In the genomic region with DNA sequence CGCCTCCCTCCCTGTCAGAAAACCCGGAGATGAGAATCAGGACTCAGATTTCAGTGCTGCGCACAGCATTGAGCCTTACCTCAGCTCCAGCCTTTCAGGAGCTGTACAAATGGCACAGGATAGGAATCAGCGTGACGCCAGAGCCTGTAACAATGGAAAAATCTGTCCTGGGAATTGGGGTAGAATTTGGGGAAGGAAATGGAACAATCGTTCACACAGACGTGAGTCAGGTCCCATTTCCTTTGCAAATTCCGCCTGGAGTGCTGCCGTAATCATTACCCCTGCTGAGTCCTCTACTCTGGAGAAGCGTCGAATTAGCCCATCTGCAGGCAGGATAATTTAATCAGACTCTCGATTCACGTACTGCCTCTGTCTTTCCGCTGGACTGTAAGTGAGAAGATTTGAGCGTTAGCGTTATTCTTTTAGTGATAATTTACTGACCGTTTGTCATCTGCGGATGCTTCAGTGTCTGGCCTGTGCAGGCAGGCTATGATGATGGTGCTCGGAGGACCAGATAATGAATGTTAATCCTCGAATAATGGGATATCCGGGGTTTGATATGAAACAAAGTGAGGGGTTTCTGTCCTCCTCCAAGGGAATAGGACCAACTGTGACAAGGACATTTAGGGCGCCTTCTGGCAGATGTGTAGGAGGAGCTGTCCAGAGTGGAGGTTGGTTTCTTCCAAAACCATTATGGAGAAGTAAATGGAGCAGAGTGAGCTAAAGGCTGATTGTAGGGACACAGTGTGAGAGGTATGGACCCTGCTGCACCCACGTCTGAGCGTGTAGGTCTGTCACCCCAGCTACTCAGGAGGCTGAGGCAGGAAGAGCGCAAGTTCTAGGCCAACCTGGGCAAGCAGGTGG, we compare ENCODE assay signal across 8 mouse cellular contexts. TPM values are rescaled to one million over a fixed set of nuclear protein-coding genes. Genes with fewer than 3 reads are reported as not detected.
DNase-seq lines count a peak whose midpoint lies in the region; ATAC-seq lines count a peak whose summit lies in the region.

No protein-coding gene starts in this region.

- no peaks in the 10 kb centered on the region for H3K36me3 ChIP-seq in embryonic facial prominence, embryonic 11.5 days (replicated peaks; ENCODE audit: control insufficient read depth, insufficient read depth, low read depth, low read length)
- no peaks in the 10 kb centered on the region for H3K36me3 ChIP-seq in limb, embryonic 11.5 days (ENCODE audit: control insufficient read depth, insufficient read depth, low read length)
- H3K36me3 ChIP-seq in neural tube, embryonic 12.5 days = peaks cover 22% of the 10 kb centered on the region; the same call in 1 of the 2 replicates

- peak; percentile 39 for DNase-seq in adrenal gland, adult 8-10 months
- DNase-seq in adrenal gland, postnatal 25 days = no peak
- DNase-seq in embryonic facial prominence, embryonic 11.5 days (ENCODE audit: low spot score) = peak; percentile 69
- DNase-seq in heart, postnatal 25 days (ENCODE audit: low spot score) = peak; percentile 48
- DNase-seq in limb, embryonic 11.5 days (ENCODE audit: low spot score) = peak; percentile 40
- DNase-seq in testis, postnatal 14 days (ENCODE audit: low spot score) = no peak
- no peak for DNase-seq in thymus, postnatal 4 days

- H3K27me3 ChIP-seq in embryonic facial prominence, embryonic 11.5 days (ENCODE audit: control insufficient read depth, insufficient read depth, low read length) = no peaks in the 10 kb centered on the region
- no peaks in the 10 kb centered on the region for H3K27me3 ChIP-seq in limb, embryonic 11.5 days (ENCODE audit: control insufficient read depth, insufficient read depth, low read length)
- no peaks in the 10 kb centered on the region for H3K27me3 ChIP-seq in neural tube, embryonic 12.5 days (replicated peaks)

- ATAC-seq in embryonic facial prominence, embryonic 11.5 days (replicated peaks; ENCODE audit: insufficient number of reproducible peaks, low FRiP score, low TSS enrichment, low read depth) = peak; percentile 74
- no peak for ATAC-seq in limb, embryonic 11.5 days (ENCODE audit: insufficient number of reproducible peaks, low FRiP score, low TSS enrichment, low read depth)
- ATAC-seq in neural tube, embryonic 12.5 days (ENCODE audit: low FRiP score, low read depth) = peak; percentile 65

- H3K9me3 ChIP-seq in embryonic facial prominence, embryonic 11.5 days (replicated peaks; ENCODE audit: control insufficient read depth, low read length) = no peaks in the 10 kb centered on the region
- no peaks in the 10 kb centered on the region for H3K9me3 ChIP-seq in limb, embryonic 11.5 days (ENCODE audit: control insufficient read depth, low read length)
- H3K9me3 ChIP-seq in neural tube, embryonic 12.5 days = no peaks in the 10 kb centered on the region

- no peak overlapping the region for H3K27ac ChIP-seq in embryonic facial prominence, embryonic 11.5 days (replicated peaks; ENCODE audit: low read depth, low read length)
- H3K27ac ChIP-seq in limb, embryonic 11.5 days (replicated peaks; ENCODE audit: low read depth, low read length) = no peak overlapping the region
- peak overlapping the region; percentile 59; the same call in 1 of the 2 replicates for H3K27ac ChIP-seq in neural tube, embryonic 12.5 days

- H3K4me2 ChIP-seq in embryonic facial prominence, embryonic 11.5 days (ENCODE audit: low read depth, low read length) = 0 out of 2 replicates have a peak overlapping the region, but pooled peaks have one; percentile 13
- peak overlapping the region; percentile 15; the same call in 1 of the 2 replicates for H3K4me2 ChIP-seq in limb, embryonic 11.5 days (ENCODE audit: low read depth, severe bottlenecking)
- peak overlapping the region; percentile 44 for H3K4me2 ChIP-seq in neural tube, embryonic 12.5 days (replicated peaks)

- H3K4me3 ChIP-seq in embryonic facial prominence, embryonic 11.5 days (ENCODE audit: low read depth, low read length) = no peak overlapping the region
- H3K4me3 ChIP-seq in limb, embryonic 11.5 days (ENCODE audit: low read depth, low read length) = no peak overlapping the region
- no peak overlapping the region for H3K4me3 ChIP-seq in neural tube, embryonic 12.5 days

- H3K4me1 ChIP-seq in embryonic facial prominence, embryonic 11.5 days (ENCODE audit: control insufficient read depth, insufficient read depth, low read length) = no peaks in the 10 kb centered on the region; the same call in 1 of the 2 replicates
- peaks cover 10% of the 10 kb centered on the region for H3K4me1 ChIP-seq in limb, embryonic 11.5 days (ENCODE audit: control insufficient read depth, insufficient read depth, low read length)
- peaks cover 19% of the 10 kb centered on the region for H3K4me1 ChIP-seq in neural tube, embryonic 12.5 days

- intact Hi-C loops in heart, postnatal 25 days (cut with DNase I) = loop anchor here (5.0 kb wide), 1 partner anchor 89 kb away; no protein-coding TSS in a partner anchor

- WGBS in embryonic facial prominence, embryonic 11.5 days = 32% methylated on average over 25 of the region's 25 CpGs
- 42% methylated on average over 25 of the region's 25 CpGs for WGBS in limb, embryonic 11.5 days
- 26% methylated on average over 25 of the region's 25 CpGs for WGBS in neural tube, embryonic 12.5 days

- H3K9ac ChIP-seq in embryonic facial prominence, embryonic 11.5 days (replicated peaks; ENCODE audit: low read length) = no peak overlapping the region
- H3K9ac ChIP-seq in limb, embryonic 11.5 days (ENCODE audit: low read length) = no peak overlapping the region
- no peak overlapping the region for H3K9ac ChIP-seq in neural tube, embryonic 12.5 days

RNA-seq across cellular contexts. Expression of a gene that starts 52.3 kb away (rescaled TPM):
- total RNA-seq in adrenal gland, adult 8-10 months (2022) = 1 to 10 TPM; 1.2 to 2.5 (median 1.4) TPM
- 5.0 and 7.5 TPM in 2 replicates for total RNA-seq in adrenal gland, postnatal 25 days (2021)
- polyA plus RNA-seq in embryonic facial prominence, embryonic 11.5 days (2014; fragmentation: Nextera tagmentation; extraction: Ambion mirVana) = 46.0 and 47.1 TPM in 2 replicates
- total RNA-seq in heart, postnatal 25 days (2021) = under 1 TPM; 0.23 to 0.36 TPM
- polyA plus RNA-seq in limb, embryonic 11.5 days (2014; fragmentation: Nextera tagmentation; extraction: Ambion mirVana) = 44.2 and 49.8 TPM in 2 replicates
- 9.3 and 12.9 TPM in 2 replicates for polyA plus RNA-seq in neural tube, embryonic 12.5 days (2016; fragmentation: Nextera tagmentation; extraction: Ambion mirVana)

Comparison
In these comparisons a context has a peak if more than half of its experiments do, and no peak if none do; other contexts are left out.
1. DNase-seq: peak in adrenal gland, adult 8-10 months (single experiment), embryonic facial prominence, embryonic 11.5 days (single experiment), heart, postnatal 25 days (single experiment) and limb, embryonic 11.5 days (single experiment); none in adrenal gland, postnatal 25 days (single experiment), testis, postnatal 14 days (single experiment) and thymus, postnatal 4 days (single experiment).
2. Peak in every context shown above with its lines, with median percentiles within 50 percentile points of each other: H3K4me2 ChIP-seq.